Mouse (Mus musculus) erythroid progenitor cell, adult 5-6 weeks (primary cell): ENCODE results near the gene Mphosph9. TPM values are rescaled to one million over a fixed set of nuclear protein-coding genes. Genes with fewer than 3 reads are reported as not detected.

Experiments
- ATAC-seq: replicated peaks from 2 replicates; pipeline ENCODE4 v1.8.0; 2016; ENCODE audit warnings: moderate number of reproducible peaks, mild to moderate bottlenecking, moderate TSS enrichment, inconsistent platforms; ENCODE audit not compliant: poor library complexity, low FRiP score, severe bottlenecking
- total RNA-seq, 2 experiments: library from RNA; stranded (forward) in 1 of 2; stranded (reverse) in 1 of 2; fragments of 150-400 nt in 1 of 2; fragments of 186-747, 209-891 nt in 1 of 2; gene quantifications; 2 replicates each; pipeline versions ENCODE4 v1.2.3 to v1.2.4; 2015 to 2017; ENCODE audit warnings: low replicate concordance in 2 of 2

Gene Mphosph9
- total RNA-seq, 2 experiments from 2014 or later: 39.0 to 56.6 TPM

DNA sequence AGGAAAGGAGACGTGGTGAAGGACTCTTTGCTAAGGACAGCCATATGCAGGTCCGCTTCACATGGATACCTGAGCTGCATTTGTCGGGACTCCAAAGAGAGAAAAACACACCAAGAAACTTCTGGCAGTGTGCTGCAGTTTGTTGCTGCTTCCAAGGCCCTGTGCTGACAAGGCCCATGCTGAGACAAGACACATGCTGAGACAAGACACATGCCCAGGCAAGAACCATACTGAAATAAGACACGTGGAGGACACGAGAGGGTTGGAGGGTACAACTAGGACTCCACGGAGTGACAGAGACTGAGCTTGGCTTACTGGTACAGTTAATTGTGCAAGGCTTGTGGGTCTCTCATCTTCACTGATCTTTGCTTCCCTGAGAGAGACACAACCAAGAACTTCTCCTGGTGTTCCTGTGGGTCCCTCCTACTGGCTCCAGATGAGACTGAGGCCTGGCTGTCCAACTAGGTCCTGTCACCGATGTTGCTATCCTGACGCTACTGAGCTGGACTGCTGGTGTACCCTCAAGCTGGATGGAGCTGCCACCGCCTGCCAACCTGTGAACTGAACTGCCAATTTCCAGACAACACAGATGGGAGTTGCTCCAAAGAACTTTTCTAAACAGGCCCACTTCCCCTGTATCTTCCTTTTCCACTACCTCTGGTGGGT lies 84.4 kb downstream of the Mphosph9 start:
- ATAC-seq: no peak

DNA sequence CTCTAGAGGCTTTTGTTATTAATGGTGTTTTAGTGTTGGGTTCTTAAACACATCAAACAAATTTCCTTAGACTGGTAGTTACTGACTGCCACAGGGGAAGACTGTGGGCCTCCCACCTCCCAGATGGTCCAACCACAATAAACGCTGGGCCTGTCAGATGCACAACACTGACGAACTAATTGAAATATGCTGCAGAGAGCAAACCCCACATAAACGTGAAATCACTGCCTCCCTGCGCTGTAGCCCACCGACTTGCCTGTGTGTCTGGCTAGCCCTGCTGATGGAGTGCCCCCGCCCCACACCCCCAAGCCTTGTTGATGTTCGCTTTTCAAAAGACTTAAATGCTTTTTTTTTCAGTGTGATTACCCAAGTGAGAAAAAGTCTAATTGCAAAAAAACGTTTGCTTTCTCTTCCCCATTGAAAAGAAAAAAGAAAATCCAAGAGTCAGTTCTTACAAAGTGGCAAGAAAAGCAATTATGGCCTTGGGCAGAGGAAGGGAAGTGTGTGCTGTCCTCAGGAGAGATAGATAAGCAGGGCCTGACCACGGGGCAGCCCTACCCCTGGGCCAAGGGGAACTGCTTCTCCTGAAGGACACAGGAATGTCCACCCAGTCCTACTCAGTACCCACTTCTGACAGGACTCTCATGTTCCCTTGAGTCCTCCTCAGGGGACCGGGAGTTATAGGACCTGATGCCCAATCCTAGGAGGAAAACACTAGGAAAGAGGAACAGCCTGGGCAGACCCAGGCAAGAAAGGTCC lies 85.9 kb downstream of the Mphosph9 start:
- no peak for ATAC-seq

- ATAC-seq: no peak
Observed at GRCm38 (mm10) chr5:124240841-124241685, 86.7 kb downstream of the Mphosph9 start.

- no peak for ATAC-seq
Observed at GRCm38 (mm10) chr5:124236180-124236579, 91.6 kb downstream of the Mphosph9 start.

DNA sequence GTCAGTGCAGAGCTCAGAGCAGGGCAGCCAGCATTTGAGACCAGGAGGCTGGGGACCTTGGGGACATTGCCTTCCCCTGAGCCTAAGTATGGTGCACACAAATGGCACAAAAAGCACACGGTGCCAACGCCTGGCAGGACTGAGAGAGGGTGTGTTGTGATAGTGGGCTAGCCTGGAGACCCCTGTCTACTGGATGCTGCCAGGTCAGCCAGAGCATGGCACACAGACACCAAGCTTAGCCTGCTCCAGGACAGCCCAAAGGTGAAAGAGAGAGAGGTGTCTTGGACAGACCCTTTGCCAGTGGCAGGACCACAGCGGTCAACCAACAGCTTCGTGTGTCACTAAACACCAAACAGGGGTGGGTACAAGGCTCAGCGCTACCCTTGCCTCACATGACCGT lies 93.0 kb downstream of the Mphosph9 start:
- ATAC-seq: no peak

DNA sequence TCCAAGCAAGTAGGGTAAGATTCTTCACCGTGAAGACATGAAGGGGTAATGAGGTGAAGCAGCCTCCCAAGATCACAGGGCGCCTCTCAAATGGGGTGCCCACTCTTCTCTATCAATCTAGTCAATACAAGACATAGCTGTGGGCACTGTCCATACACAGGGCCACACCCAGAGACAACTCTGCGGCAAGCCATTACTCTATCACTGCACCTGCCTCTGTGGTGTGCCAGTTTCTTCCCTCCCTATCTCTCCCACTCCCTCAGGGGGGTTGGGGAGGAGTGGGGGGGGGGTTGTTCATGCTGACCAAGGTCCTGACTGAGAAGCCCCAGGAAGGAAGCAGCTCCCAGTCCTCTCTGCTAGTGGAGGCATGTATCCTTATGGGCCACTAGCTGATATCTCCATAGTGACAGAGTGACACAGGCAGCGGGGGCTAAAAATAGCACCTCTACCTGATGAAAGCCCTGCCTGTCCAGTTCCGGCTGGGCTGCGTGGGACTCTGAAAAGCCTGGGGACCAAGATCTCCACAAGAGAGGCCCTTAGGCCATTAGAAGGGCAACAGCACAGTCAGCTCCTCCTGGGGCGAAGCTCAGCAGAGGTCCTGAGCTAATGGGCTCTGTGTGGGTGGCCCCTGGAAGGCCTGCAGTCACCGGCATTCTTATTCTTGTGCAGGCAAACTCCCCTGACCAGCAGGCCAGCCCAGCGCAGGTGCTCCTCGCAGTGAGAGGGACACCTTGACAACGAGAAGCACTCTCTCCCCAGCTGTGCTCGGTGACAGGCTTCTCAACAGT lies 93.7 kb downstream of the Mphosph9 start:
- ATAC-seq: no peak

- ATAC-seq: no peak
Observed at GRCm38 (mm10) chr5:124233144-124233465, 94.7 kb downstream of the Mphosph9 start.

- ATAC-seq: 0 out of 2 replicates have a peak, but pooled peaks have one; percentile 22
Observed at GRCm38 (mm10) chr5:124232360-124233143, 95.2 kb downstream of the Mphosph9 start.

DNA sequence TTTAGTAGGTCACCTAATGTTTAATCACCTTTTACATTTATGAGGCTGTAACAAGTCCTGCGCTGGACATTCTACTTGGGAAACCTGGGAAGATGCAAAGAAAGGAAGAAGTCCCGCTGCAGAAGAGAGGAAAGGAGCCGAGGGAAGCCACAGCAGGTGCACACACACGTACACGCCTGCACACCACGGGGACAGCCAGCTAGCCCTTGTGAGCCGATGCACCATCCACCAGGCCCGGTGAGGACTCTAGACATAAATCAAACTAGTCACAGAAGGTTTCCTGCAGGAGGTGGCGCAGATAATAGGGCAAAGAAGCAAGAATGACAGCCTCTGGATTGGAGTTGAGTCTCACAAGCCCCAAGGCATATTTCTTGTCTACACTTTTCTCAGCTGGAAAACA lies 97.3 kb downstream of the Mphosph9 start:
- ATAC-seq: no peak

DNA sequence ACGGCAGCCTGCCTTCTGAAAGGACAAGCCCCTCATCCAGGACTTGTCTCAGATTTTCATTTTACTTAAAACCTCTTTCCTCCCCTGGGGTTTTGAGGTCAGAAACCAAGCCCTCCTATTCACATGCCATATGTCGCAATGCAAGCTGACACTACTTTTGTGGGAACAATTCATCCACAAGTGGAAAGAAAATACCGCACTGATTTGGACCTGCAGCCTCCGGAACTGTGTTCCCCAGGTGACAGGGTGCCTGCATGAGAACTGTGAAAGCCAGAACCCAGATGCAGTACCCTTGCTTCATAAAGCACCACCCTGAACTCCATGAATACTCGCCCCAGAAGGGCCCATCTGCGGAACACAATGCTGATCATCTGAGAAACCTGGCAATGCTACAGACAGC lies 100.6 kb downstream of the Mphosph9 start:
- ATAC-seq: no peak

GRCm38 (mm10) chr5:124226494-124226893 lies 101.3 kb downstream of the Mphosph9 start:
- ATAC-seq: no peak

DNA sequence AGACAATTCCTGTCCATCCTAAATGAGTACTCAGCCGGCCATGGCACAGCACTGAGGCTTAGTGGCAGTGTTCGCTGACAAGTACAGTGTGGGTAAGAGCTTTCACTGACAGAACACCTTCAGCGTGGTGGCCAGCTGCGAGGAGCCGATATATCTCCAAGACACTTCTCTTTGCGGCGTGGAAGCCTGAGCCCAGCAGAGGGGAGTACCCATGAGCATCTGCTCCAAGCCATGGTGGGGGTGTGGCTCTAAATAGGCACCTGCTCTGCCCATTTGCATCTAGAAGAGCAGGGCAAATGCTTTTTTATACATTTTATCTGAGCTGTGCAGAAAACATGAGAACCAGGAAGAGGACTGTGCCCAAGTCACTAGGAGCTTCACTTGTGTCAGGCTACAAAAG lies 101.9 kb downstream of the Mphosph9 start:
- peak; percentile 25; the same call in 1 of the 2 replicates for ATAC-seq

DNA sequence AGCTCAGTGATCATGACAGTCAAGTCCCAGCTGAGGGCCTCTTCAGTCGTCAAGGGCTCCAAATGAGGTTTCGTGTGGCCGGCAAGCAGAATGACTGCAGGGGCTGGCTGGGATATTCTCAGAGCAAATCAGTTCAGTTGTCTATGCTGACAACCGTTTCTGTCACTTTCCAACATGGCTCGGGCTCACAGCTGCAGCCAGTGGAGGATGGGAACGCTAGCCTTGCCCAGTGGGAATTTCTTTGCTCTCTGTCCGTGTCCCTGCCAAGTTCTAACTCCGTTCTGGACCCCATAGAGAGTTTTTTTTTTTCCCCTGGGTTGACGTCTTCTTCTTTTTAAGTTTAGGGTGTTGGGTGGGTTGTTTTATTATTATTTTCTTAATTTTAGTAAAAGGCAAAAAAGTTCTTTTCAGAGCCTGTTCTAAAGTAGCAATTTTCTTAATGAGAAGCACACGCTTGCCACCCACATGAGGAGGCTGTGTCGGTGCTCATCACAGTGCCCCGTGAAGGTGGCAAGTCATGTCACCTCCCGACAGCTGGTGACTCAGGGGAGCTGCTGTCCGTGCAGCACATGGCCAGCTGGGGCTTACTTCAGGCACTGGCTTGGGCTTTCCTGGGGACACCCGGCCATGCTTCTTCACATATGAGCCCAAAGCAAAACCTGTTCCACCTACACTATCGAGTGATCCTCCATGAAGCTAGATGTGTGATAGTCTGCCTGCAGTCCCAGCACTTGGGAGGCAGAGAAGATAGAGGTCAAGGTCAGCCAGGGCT lies 103.3 kb downstream of the Mphosph9 start:
- no peak for ATAC-seq

DNA sequence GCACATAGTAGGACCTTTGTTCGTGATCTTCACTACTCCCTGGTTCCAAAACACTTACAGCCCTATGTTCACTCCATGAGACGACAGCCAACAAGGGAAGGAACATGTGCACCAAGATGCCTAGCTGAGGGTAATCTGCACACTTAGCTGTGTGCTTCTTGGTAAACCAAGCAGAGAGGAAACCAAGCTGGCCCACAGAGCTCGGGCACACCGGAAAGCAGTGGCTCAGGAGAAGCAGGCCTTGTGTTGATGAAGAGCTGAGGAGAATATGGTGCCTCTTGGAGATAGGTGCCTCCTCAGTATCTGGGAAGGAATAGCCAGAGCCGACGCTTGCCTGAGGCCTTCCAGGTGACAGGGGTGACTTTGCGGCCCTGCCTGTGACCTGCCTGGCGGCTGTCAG lies 104.2 kb downstream of the Mphosph9 start:
- ATAC-seq: no peak

- ATAC-seq: no peak
Observed at GRCm38 (mm10) chr5:124222696-124223095, 105.1 kb downstream of the Mphosph9 start.

GRCm38 (mm10) chr5:124221736-124222040 lies 106.1 kb downstream of the Mphosph9 start:
- ATAC-seq: no peak

DNA sequence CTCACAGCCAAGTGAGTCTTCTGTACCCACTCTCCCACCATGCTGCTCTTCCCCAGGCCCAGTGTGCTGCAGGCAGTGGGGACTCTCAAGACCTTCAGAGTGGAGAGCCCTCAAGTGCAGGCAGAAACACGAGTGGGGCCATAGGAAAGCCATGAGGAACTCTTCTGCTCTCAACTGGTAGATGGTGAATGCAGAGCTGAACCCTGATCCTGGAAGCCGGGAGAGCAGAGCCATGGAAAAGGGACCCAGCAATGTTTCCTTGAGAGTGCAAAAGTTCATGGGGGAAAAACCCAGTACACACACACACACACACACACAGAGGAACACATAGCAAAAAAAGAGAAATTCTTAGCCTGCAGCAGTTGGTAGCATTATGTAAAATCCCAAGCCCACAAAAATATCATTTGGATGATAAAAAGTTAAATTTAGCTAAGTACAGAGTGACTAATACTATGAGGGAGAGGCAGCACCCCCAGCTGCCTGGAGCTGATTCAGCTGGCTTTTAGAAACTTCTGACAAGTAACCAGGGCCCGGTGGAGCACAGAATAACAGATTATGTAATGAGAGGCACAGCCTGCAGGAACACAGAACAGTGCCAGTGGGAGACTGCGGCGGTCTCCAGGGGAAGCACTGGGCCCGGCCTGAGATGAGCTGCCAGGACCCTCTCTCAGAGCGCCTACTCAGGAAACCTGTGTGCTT lies 106.6 kb downstream of the Mphosph9 start:
- no peak for ATAC-seq

DNA sequence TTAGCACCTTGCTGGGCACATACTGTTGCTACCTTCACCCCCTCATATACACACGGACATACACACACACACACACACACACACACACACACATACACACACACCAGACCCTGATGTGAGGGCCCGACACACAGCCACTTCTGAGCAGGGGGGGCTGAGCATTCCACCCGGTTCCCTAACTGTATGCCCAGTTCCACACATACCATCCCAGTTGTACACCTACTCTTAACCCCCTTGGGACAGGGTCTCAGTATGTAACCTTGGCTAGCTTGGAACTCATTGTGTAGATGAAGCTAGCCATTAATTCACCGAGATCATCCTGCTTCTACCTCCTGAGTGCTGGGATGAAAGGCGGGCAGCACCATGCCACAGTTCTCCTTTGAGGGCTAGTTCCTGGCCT lies 107.2 kb downstream of the Mphosph9 start:
- ATAC-seq: no peak
